Mouse (Mus musculus): Measurements from ENCODE around the gene Braf. TPM values are rescaled to one million over a fixed set of nuclear protein-coding genes. Genes with fewer than 3 reads are reported as not detected.
"Not testable (repeated sequence)": the region's sequence is repeated elsewhere in the genome, so short reads cannot be mapped to it uniquely, and the experiment has no call there.

Gene Braf
- polyA plus RNA-seq, 1 experiment from 2014 or later, result 14.7 TPM

DNA sequence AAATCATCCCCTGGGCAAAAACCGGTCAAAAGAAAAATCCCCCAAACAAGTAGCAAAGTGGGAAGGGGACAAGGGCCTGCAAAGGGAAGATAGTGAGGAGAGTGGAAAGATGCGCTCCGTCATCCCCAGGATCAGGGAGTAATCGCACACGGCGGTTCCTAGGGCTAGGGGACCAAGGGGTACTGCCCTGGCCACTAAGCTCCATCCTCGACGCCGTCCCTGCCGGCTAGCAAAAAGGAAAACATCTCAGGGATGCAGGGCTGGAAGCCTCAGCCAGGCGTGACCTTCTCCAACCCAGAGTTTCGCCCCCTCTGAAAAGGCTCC is 759 bp downstream of the Braf start:
- Histone ChIP-seq H3K4me1 (replicated peaks; ENCODE audit: control insufficient read depth, insufficient read depth, low read length) (peaks cover 20% of the 10 kb centered on the region), H3K9ac (ENCODE audit: low read length) (peak overlapping the region; percentile 81), H3K4me2 (ENCODE audit: low read length) (peak overlapping the region; percentile 95), H3K27ac (ENCODE audit: low read depth) (peak overlapping the region; percentile 94), H3K27me3 (replicated peaks; ENCODE audit: control insufficient read depth, insufficient read depth, low read length) (no peaks in the 10 kb centered on the region), H3K36me3 (ENCODE audit: control insufficient read depth, insufficient read depth, low read length) (no peaks in the 10 kb centered on the region), H3K4me3 (ENCODE audit: low read depth, low read length) (peak overlapping the region; percentile 89), H3K9me3 (ENCODE audit: control insufficient read depth, low read length) (no peaks in the 10 kb centered on the region)
- WGBS, result 1% methylated on average over 12 of the region's 12 CpGs
- no peak for DNase-seq (ENCODE audit: low spot score)
- peak; percentile 45; the same call in 1 of the 2 replicates for ATAC-seq (replicated peaks; ENCODE audit: low FRiP score, low TSS enrichment, low read depth)

DNA sequence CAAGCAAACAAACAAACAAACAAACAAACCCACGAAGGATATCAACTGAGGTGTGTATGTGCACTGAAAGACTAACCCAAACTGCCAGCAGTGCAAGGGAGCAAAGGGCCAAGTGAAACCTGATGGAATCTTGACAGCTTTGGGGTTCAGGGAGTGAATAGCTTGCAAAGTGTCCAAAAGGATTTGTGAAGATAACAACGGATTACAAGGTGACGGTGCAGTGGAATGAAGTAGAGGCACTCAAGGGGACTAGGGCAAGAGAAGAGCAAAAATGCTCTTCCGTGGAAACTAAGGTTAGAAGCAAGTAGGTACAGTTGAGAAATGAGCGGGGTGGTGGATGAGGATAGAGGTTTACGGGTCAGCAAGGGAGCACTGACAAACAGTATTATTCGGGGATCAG is 1.2 kb downstream of the Braf start:
- under 1% methylated on average over 7 of the region's 7 CpGs for WGBS
- no peaks in the 10 kb centered on the region for H3K9me3 ChIP-seq (ENCODE audit: control insufficient read depth, low read length)

DNA sequence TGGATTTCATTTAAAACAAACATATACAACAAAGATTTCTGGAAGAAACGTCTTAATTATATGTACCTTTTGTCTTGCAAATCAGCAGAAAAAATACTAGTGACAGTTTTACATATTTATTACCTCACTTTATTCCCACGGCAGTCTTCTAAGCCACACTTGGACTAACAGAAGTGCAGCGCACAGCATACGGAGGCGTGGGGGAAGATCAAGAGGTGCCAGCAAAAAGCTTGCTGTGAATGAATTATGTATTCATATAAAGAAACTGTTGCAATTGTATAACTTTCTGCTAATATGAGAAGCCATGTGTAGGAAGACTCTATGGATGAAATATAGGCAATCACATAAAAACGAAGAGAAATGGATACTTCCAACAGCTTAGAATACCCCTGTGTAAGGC is 6.7 kb downstream of the Braf start:
- Histone ChIP-seq H3K27ac (ENCODE audit: low read depth) (no peak overlapping the region), H3K36me3 (ENCODE audit: control insufficient read depth, insufficient read depth, low read length) (no peaks in the 10 kb centered on the region), H3K4me1 (replicated peaks; ENCODE audit: control insufficient read depth, insufficient read depth, low read length) (peaks cover 15% of the 10 kb centered on the region), H3K4me3 (ENCODE audit: low read depth, low read length) (no peak overlapping the region), H3K9ac (ENCODE audit: low read length) (no peak overlapping the region), H3K9me3 (ENCODE audit: control insufficient read depth, low read length) (no peaks in the 10 kb centered on the region), H3K27me3 (replicated peaks; ENCODE audit: control insufficient read depth, insufficient read depth, low read length) (no peaks in the 10 kb centered on the region), H3K4me2 (ENCODE audit: low read length) (no peak overlapping the region)
- no peak for ATAC-seq (replicated peaks; ENCODE audit: low FRiP score, low TSS enrichment, low read depth)
- DNase-seq (ENCODE audit: low spot score), result no peak
- WGBS, result 72% methylated on average over 6 of the region's 6 CpGs

More for the DNA sequence above, 1.2 kb downstream of the Braf start:
- no peaks in the 10 kb centered on the region for H3K36me3 ChIP-seq (ENCODE audit: control insufficient read depth, insufficient read depth, low read length)
- peak overlapping the region; percentile 95 for H3K4me2 ChIP-seq (ENCODE audit: low read length)
- DNase-seq (ENCODE audit: low spot score) (no peak), ATAC-seq (replicated peaks; ENCODE audit: low FRiP score, low TSS enrichment, low read depth) (no peak)
- peak overlapping the region; percentile 81 for H3K9ac ChIP-seq (ENCODE audit: low read length)
- H3K27ac ChIP-seq (ENCODE audit: low read depth), result peak overlapping the region; percentile 94; the same call in 1 of the 2 replicates
- H3K4me3 ChIP-seq (ENCODE audit: low read depth, low read length), result peak overlapping the region; percentile 89
- no peaks in the 10 kb centered on the region for H3K27me3 ChIP-seq (replicated peaks; ENCODE audit: control insufficient read depth, insufficient read depth, low read length)
- H3K4me1 ChIP-seq (replicated peaks; ENCODE audit: control insufficient read depth, insufficient read depth, low read length), result peaks cover 20% of the 10 kb centered on the region

DNA sequence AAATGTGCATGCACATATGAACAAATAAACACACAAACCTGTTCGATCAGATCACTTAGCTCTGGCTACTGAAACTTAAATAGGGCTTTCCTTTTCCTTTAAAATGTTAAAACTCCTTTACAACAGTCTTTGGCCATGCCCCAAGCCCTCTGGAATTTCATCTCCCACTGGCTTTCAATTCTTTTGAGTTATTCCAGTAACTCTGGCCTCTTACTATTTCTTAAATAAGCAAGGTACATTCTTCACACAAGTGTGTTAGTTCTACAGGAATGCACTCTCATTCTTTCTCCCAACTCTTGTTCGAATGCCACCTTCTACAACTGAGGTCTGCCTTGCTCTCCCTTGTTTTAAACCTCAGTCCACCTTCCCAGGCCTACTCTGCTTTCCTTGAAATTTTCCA is 8.2 kb downstream of the Braf start:
- no peak overlapping the region for H3K9ac ChIP-seq (ENCODE audit: low read length)
- no peaks in the 10 kb centered on the region for H3K36me3 ChIP-seq (ENCODE audit: control insufficient read depth, insufficient read depth, low read length)
- H3K9me3 ChIP-seq (ENCODE audit: control insufficient read depth, low read length), result no peaks in the 10 kb centered on the region
- no peak overlapping the region for H3K27ac ChIP-seq (ENCODE audit: low read depth)
- H3K4me3 ChIP-seq (ENCODE audit: low read depth, low read length), result no peak overlapping the region
- WGBS, result 86% methylated on average over 2 of the region's 2 CpGs
- H3K4me1 ChIP-seq (replicated peaks; ENCODE audit: control insufficient read depth, insufficient read depth, low read length), result 0 out of 2 replicates have a peak, but pooled peaks cover 5% of the 10 kb centered on the region
- H3K27me3 ChIP-seq (replicated peaks; ENCODE audit: control insufficient read depth, insufficient read depth, low read length), result no peaks in the 10 kb centered on the region
- no peak overlapping the region for H3K4me2 ChIP-seq (ENCODE audit: low read length)
- no peak for DNase-seq (ENCODE audit: low spot score)
- no peak for ATAC-seq (replicated peaks; ENCODE audit: low FRiP score, low TSS enrichment, low read depth)

DNA sequence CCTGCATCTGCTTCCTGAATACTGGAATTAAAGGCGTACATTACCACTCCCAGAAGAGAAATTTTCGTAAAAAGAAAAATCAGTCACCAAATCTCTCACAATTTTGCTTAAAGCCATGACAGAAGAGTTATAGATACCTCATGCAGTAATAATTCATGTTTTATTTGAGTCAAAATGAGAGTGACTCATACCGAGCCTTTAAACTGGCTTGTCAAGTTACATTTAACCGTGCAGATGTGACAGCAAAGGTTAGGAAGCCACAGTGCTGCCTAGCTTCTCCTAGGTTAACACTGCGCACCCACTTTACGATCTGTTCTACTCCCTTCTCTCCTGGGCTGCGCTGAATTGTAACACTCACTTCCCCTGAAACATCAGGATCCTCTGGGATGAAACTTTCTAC is 10.9 kb downstream of the Braf start:
- H3K27me3 ChIP-seq (replicated peaks; ENCODE audit: control insufficient read depth, insufficient read depth, low read length), result no peaks in the 10 kb centered on the region
- ATAC-seq (replicated peaks; ENCODE audit: low FRiP score, low TSS enrichment, low read depth), result no peak
- no peak overlapping the region for H3K4me2 ChIP-seq (ENCODE audit: low read length)

DNA sequence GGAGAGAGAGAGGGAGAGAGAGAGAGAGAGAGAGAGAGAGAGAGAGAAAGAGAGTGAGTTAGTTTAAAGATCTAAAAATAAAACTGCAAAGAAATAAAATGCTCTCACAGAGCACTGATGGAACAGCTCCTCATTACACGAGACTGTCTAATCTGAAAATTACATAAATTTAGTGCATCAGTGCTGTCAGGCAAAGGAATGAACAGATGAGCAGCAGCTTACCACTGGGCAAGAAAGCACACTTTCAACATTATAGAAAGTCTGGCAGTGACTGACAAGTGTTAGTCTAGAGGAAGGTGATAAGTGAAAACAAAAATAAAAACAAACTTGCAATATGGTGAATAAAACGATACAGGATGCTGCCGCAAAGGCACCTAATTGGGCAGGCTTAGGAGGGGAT is 11.9 kb downstream of the Braf start:
- Histone ChIP-seq H3K4me1 (replicated peaks; ENCODE audit: control insufficient read depth, insufficient read depth, low read length) (no peaks in the 10 kb centered on the region), H3K9me3 (ENCODE audit: control insufficient read depth, low read length) (no peaks in the 10 kb centered on the region), H3K27me3 (replicated peaks; ENCODE audit: control insufficient read depth, insufficient read depth, low read length) (no peaks in the 10 kb centered on the region), H3K27ac (ENCODE audit: low read depth) (no peak overlapping the region), H3K4me2 (ENCODE audit: low read length) (no peak overlapping the region), H3K9ac (ENCODE audit: low read length) (no peak overlapping the region), H3K36me3 (ENCODE audit: control insufficient read depth, insufficient read depth, low read length) (no peaks in the 10 kb centered on the region), H3K4me3 (ENCODE audit: low read depth, low read length) (no peak overlapping the region)
- DNase-seq (ENCODE audit: low spot score) (no peak), ATAC-seq (replicated peaks; ENCODE audit: low FRiP score, low TSS enrichment, low read depth) (no peak)
- 75% methylated on average over 3 of the region's 3 CpGs for WGBS

More for the DNA sequence above, 10.9 kb downstream of the Braf start:
- no peaks in the 10 kb centered on the region for H3K36me3 ChIP-seq (ENCODE audit: control insufficient read depth, insufficient read depth, low read length)
- no peak overlapping the region for H3K9ac ChIP-seq (ENCODE audit: low read length)
- no peak for DNase-seq (ENCODE audit: low spot score)
- H3K4me3 ChIP-seq (ENCODE audit: low read depth, low read length), result no peak overlapping the region
- WGBS, result 74% methylated on average over 7 of the region's 7 CpGs
- H3K27ac ChIP-seq (ENCODE audit: low read depth), result no peak overlapping the region
- H3K4me1 ChIP-seq (replicated peaks; ENCODE audit: control insufficient read depth, insufficient read depth, low read length), result no peaks in the 10 kb centered on the region
- no peaks in the 10 kb centered on the region for H3K9me3 ChIP-seq (ENCODE audit: control insufficient read depth, low read length)

DNA sequence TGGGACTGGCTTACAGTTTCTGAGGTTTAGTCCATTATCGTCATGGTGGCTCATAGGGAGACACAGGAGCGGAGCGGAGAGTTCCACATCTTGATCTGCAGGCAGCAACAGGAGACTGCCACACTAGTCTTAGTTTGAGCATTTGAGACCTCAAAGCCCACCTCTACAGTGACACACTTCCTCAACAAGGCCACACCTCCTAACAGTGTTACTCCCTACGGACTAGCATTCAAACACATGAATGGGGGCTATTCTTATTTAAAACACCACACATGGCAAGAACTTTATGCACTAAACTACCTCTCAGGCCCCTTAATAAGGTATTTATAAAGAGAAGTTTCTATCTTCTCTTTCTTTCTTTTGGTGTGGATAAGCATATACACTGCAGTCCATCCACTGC is 19.6 kb downstream of the Braf start:
- no peak overlapping the region for H3K4me3 ChIP-seq (ENCODE audit: low read depth, low read length)
- no peak overlapping the region for H3K27ac ChIP-seq (ENCODE audit: low read depth)
- no peak overlapping the region for H3K4me2 ChIP-seq (ENCODE audit: low read length)
- no peaks in the 10 kb centered on the region for H3K9me3 ChIP-seq (ENCODE audit: control insufficient read depth, low read length)
- 94% methylated on average over 4 of the region's 4 CpGs for WGBS
- DNase-seq (ENCODE audit: low spot score) (no peak), ATAC-seq (replicated peaks; ENCODE audit: low FRiP score, low TSS enrichment, low read depth) (no peak)
- no peaks in the 10 kb centered on the region for H3K36me3 ChIP-seq (ENCODE audit: control insufficient read depth, insufficient read depth, low read length)
- no peaks in the 10 kb centered on the region for H3K4me1 ChIP-seq (replicated peaks; ENCODE audit: control insufficient read depth, insufficient read depth, low read length)
- no peaks in the 10 kb centered on the region for H3K27me3 ChIP-seq (replicated peaks; ENCODE audit: control insufficient read depth, insufficient read depth, low read length)
- no peak overlapping the region for H3K9ac ChIP-seq (ENCODE audit: low read length)

DNA sequence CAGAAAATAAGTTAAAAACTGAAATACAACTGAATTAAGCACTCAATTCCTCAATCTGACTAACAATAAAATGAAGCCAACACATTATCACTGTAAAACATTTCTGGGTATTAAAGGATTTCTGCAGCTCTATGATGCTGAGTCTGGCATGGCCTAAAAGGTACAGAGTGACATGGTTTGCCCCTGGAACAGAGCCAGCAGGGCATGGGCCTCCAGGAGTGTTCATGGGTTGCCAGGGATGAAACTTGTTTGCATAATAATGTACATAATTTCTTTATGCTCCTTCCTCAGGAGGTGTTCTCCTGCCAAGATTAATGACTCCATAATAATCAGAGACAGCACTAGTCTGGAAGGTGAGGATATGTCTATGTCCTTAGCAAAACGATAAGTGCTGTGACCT is 32.1 kb downstream of the Braf start:
- no peak overlapping the region for H3K4me3 ChIP-seq (ENCODE audit: low read depth, low read length)
- 88% methylated on average over 1 of the region's 1 CpGs for WGBS
- DNase-seq (ENCODE audit: low spot score) (no peak), ATAC-seq (replicated peaks; ENCODE audit: low FRiP score, low TSS enrichment, low read depth) (no peak)
- H3K9me3 ChIP-seq (ENCODE audit: control insufficient read depth, low read length), result no peaks in the 10 kb centered on the region
- H3K27ac ChIP-seq (ENCODE audit: low read depth), result no peak overlapping the region
- H3K4me2 ChIP-seq (ENCODE audit: low read length), result no peak overlapping the region
- H3K36me3 ChIP-seq (ENCODE audit: control insufficient read depth, insufficient read depth, low read length), result no peaks in the 10 kb centered on the region
- H3K9ac ChIP-seq (ENCODE audit: low read length), result no peak overlapping the region
- H3K27me3 ChIP-seq (replicated peaks; ENCODE audit: control insufficient read depth, insufficient read depth, low read length), result no peaks in the 10 kb centered on the region
- H3K4me1 ChIP-seq (replicated peaks; ENCODE audit: control insufficient read depth, insufficient read depth, low read length), result no peaks in the 10 kb centered on the region

DNA sequence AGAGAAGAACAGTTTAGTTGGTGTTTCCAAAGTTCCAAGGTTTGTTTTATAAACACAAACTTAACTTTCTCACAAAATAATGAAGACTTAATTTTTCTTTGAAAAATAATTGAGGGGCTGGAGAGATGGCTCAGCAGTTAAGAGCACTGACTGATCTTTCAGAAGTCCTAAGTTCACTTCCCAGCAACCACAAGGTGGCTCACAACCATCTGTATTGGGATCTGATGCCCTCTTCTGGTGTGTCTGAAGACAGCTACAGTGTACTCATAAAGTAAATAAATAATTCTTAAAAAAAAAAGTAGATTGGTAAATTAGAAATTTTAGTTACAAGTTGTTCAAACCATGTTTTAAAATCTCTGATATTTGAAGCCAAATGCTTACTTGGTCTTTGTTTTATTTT is 38.4 kb downstream of the Braf start:
- not testable (repeated sequence) for H3K4me2 ChIP-seq (ENCODE audit: low read length); H3K4me3 ChIP-seq (ENCODE audit: low read depth, low read length); H3K9ac ChIP-seq (ENCODE audit: low read length); H3K4me1 ChIP-seq (replicated peaks; ENCODE audit: control insufficient read depth, insufficient read depth, low read length); DNase-seq (ENCODE audit: low spot score); H3K27ac ChIP-seq (ENCODE audit: low read depth); H3K9me3 ChIP-seq (ENCODE audit: control insufficient read depth, low read length); H3K27me3 ChIP-seq (replicated peaks; ENCODE audit: control insufficient read depth, insufficient read depth, low read length); H3K36me3 ChIP-seq (ENCODE audit: control insufficient read depth, insufficient read depth, low read length); ATAC-seq (replicated peaks; ENCODE audit: low FRiP score, low TSS enrichment, low read depth)
